Mouse (Mus musculus) C2C12 (cell line): ENCODE data around the gene Cux2. TPM values are rescaled to one million over a fixed set of nuclear protein-coding genes. Genes with fewer than 3 reads are reported as not detected.

Source experiments
- H3K27me3 ChIP-seq: one replicate; pipeline ENCODE4 v1.6.1; 2011; ENCODE audit not compliant: control insufficient read depth, insufficient read depth, insufficient read length
- H3K36me3 ChIP-seq: one replicate; pipeline ENCODE4 v1.6.1; 2011; ENCODE audit not compliant: control insufficient read depth, insufficient read depth
- H3K4me3 ChIP-seq: one replicate; pipeline ENCODE4 v1.5.1; 2011; ENCODE audit warnings: mild to moderate bottlenecking, control low read depth; ENCODE audit not compliant: poor library complexity, insufficient read depth, severe bottlenecking
- H3K79me2 ChIP-seq: one replicate; pipeline ENCODE4 v1.6.1; 2011; ENCODE audit not compliant: control insufficient read depth, insufficient read depth
- H3K79me3 ChIP-seq: one replicate; pipeline ENCODE4 v1.6.1; 2011; ENCODE audit warnings: low read depth, control low read depth
- H3ac ChIP-seq: one replicate; pipeline ENCODE3; 2011; ENCODE audit warnings: low read depth; ENCODE audit not compliant: control insufficient read depth, insufficient read length
- CEBPB ChIP-seq: IDR thresholded peaks from one replicate; pipeline ENCODE4 v1.6.1; 2011; ENCODE audit warnings: low read depth, mild to moderate bottlenecking, control low read depth, moderate library complexity
- CTCF ChIP-seq: IDR thresholded peaks from one replicate; pipeline ENCODE4 v1.5.1; 2011; ENCODE audit not compliant: control insufficient read depth, insufficient read depth, insufficient read length
- FOSL1 ChIP-seq: IDR thresholded peaks from one replicate; pipeline ENCODE4 v1.8.0; 2011; ENCODE audit warnings: mild to moderate bottlenecking, low read length; ENCODE audit not compliant: poor library complexity, insufficient read depth, severe bottlenecking
- MAX ChIP-seq: IDR thresholded peaks from one replicate; pipeline ENCODE4 v1.6.1; 2011; ENCODE audit warnings: mild to moderate bottlenecking, control low read depth
- MYOD1 ChIP-seq: IDR thresholded peaks from one replicate; pipeline ENCODE4 v1.6.1; 2011; ENCODE audit warnings: low read depth; ENCODE audit not compliant: control insufficient read depth, insufficient read length
- MYOG ChIP-seq: IDR thresholded peaks from one replicate; pipeline ENCODE4 v1.6.1; 2011; ENCODE audit not compliant: control insufficient read depth, insufficient read length; ENCODE audit errors: extremely low read depth
- USF1 ChIP-seq: IDR thresholded peaks from one replicate; pipeline ENCODE4 v1.6.1; 2011; ENCODE audit warnings: low read depth, mild to moderate bottlenecking, control low read depth, moderate library complexity
- polyA plus RNA-seq: library from polyadenylated mRNA; unstranded; fragments of >200 nt; fragmentation: generic; extraction: Trizol; gene quantifications from one replicate; pipeline ENCODE4 v1.2.1, GENCODE M21; 2012; ENCODE audit warnings: missing spikeins

The Cux2 gene
- polyA plus RNA-seq, 1 experiment, result 0.08 TPM

GRCm38 (mm10) chr5:121815067-121815466 is 234.8 kb downstream of the Cux2 start:
- Histone ChIP-seq H3K27me3 (no peaks in the 10 kb centered on the region), H3K4me3 (no peak overlapping the region), H3ac (no peak overlapping the region), H3K79me3 (peaks cover 4% of the 10 kb centered on the region), H3K36me3 (peaks cover 92% of the 10 kb centered on the region), H3K79me2 (peaks cover 24% of the 10 kb centered on the region)
- peak; percentile 14 for TF ChIP-seq CTCF
- no peak for TF ChIP-seq CEBPB

- Histone ChIP-seq H3K4me3 (no peak overlapping the region), H3K27me3 (no peaks in the 10 kb centered on the region), H3K79me3 (peaks cover 2% of the 10 kb centered on the region), H3ac (no peak overlapping the region), H3K36me3 (peaks cover 79% of the 10 kb centered on the region), H3K79me2 (peaks cover 21% of the 10 kb centered on the region)
- TF ChIP-seq MAX, result no peak
Observed at GRCm38 (mm10) chr5:121813744-121814143, 236.2 kb downstream of the Cux2 start.

- Histone ChIP-seq H3K36me3 (peaks cover 77% of the 10 kb centered on the region), H3K27me3 (no peaks in the 10 kb centered on the region), H3ac (no peak overlapping the region), H3K79me3 (peaks cover 4% of the 10 kb centered on the region), H3K79me2 (peaks cover 22% of the 10 kb centered on the region), H3K4me3 (no peak overlapping the region)
- no peak for TF ChIP-seq CEBPB
- TF ChIP-seq FOSL1, result no peak
- no peak for TF ChIP-seq CTCF
- TF ChIP-seq MYOD1, result no peak
- TF ChIP-seq MYOG, result no peak
- no peak for TF ChIP-seq USF1
- TF ChIP-seq MAX, result no peak
Observed at GRCm38 (mm10) chr5:121812526-121813243, 237.2 kb downstream of the Cux2 start.

- Histone ChIP-seq H3K4me3 (no peak overlapping the region), H3ac (no peak overlapping the region), H3K27me3 (no peaks in the 10 kb centered on the region), H3K79me3 (peaks cover 4% of the 10 kb centered on the region), H3K36me3 (peaks cover 65% of the 10 kb centered on the region), H3K79me2 (peaks cover 22% of the 10 kb centered on the region)
- TF ChIP-seq FOSL1, result no peak
- no peak for TF ChIP-seq MYOD1
- TF ChIP-seq USF1, result no peak
- TF ChIP-seq CEBPB, result no peak
- TF ChIP-seq MAX, result no peak
- no peak for TF ChIP-seq MYOG
- no peak for TF ChIP-seq CTCF
Observed at GRCm38 (mm10) chr5:121811485-121811931, 238.4 kb downstream of the Cux2 start.

- H3K27me3 ChIP-seq, result no peaks in the 10 kb centered on the region
- TF ChIP-seq CEBPB (no peak), CTCF (no peak), FOSL1 (no peak)
- peaks cover 4% of the 10 kb centered on the region for H3K79me3 ChIP-seq
- peaks cover 58% of the 10 kb centered on the region for H3K36me3 ChIP-seq
- no peak overlapping the region for H3ac ChIP-seq
- H3K4me3 ChIP-seq, result no peak overlapping the region
- peaks cover 22% of the 10 kb centered on the region for H3K79me2 ChIP-seq
Observed at GRCm38 (mm10) chr5:121810331-121811151, 239.4 kb downstream of the Cux2 start.

GRCm38 (mm10) chr5:121809667-121810224 is 240.2 kb downstream of the Cux2 start:
- Histone ChIP-seq H3K79me3 (peaks cover 4% of the 10 kb centered on the region), H3K27me3 (no peaks in the 10 kb centered on the region), H3K36me3 (peaks cover 57% of the 10 kb centered on the region), H3ac (no peak overlapping the region), H3K79me2 (peaks cover 22% of the 10 kb centered on the region), H3K4me3 (no peak overlapping the region)
- TF ChIP-seq CTCF (no peak), CEBPB (no peak), MAX (no peak), MYOG (no peak), USF1 (no peak), MYOD1 (no peak), FOSL1 (no peak)
